Mouse (Mus musculus) CH12.LX (cell line): ENCODE data around the gene Phc3. TPM values are rescaled to one million over a fixed set of nuclear protein-coding genes. Genes with fewer than 3 reads are reported as not detected.

ENCODE experiments used
- DNase-seq: peaks from one replicate; pipeline ENCODE4 v3.0.0-alpha.2; 2013; ENCODE audit errors: extremely low read depth
- H3K27ac ChIP-seq: 2 replicates; pipeline ENCODE4 v1.5.1; 2012; ENCODE audit warnings: low read depth, mild to moderate bottlenecking, control low read depth, moderate library complexity; ENCODE audit not compliant: insufficient read depth
- H3K27me3 ChIP-seq: replicated peaks from 2 replicates; pipeline ENCODE3; 2012; ENCODE audit warnings: inconsistent platforms
- H3K36me3 ChIP-seq, 2 experiments: replicated peaks in 1 of 2; 2 replicates each; pipeline versions ENCODE3 to v1.6.1; 2012; ENCODE audit warnings: inconsistent platforms in 1 of 2, low read length in 1 of 2, mild to moderate bottlenecking in 1 of 2, mixed read lengths in 1 of 2, moderate library complexity in 1 of 2; ENCODE audit not compliant: control insufficient read depth in 1 of 2, insufficient read depth in 1 of 2
- H3K4me1 ChIP-seq, 2 experiments: 2 replicates each; pipeline ENCODE4 v1.6.1; 2012; ENCODE audit warnings: inconsistent platforms in 1 of 2, moderate library complexity in 1 of 2; ENCODE audit not compliant: insufficient read depth in 2 of 2, control insufficient read depth in 1 of 2
- H3K4me2 ChIP-seq: 2 replicates; pipeline ENCODE4 v1.6.1; 2012; ENCODE audit warnings: low read depth, mild to moderate bottlenecking, control low read depth; ENCODE audit not compliant: poor library complexity, insufficient read depth, severe bottlenecking
- H3K4me3 ChIP-seq, 3 experiments: fragments of 150-350 bp in 1 of 3; sonication (generic) in 1 of 3; replicated peaks in 1 of 3; 2 replicates each; pipeline versions ENCODE3 to v1.5.1; 2011 to 2012; ENCODE audit warnings: low read depth in 2 of 3, low read length in 2 of 3, mild to moderate bottlenecking in 2 of 3, moderate library complexity in 2 of 3, control low read depth in 1 of 3, improper control_type of control experiment in 1 of 3, inconsistent platforms in 1 of 3, mixed read lengths in 1 of 3; ENCODE audit not compliant: poor library complexity in 1 of 3
- H3K79me2 ChIP-seq: replicated peaks from 2 replicates; pipeline ENCODE4 v1.6.1; 2012; ENCODE audit warnings: mild to moderate bottlenecking, moderate library complexity; ENCODE audit not compliant: control insufficient read depth, poor library complexity, insufficient read depth, severe bottlenecking; ENCODE audit errors: extremely low read depth
- H3K9ac ChIP-seq: 2 replicates; pipeline ENCODE4 v1.6.1; 2012; ENCODE audit warnings: low read depth, mild to moderate bottlenecking, control low read depth, moderate library complexity; ENCODE audit not compliant: insufficient read depth
- H3K9me3 ChIP-seq: replicated peaks from 2 replicates; pipeline ENCODE3; 2012; ENCODE audit warnings: low read length, inconsistent platforms, mixed read lengths
- E2F4 ChIP-seq: IDR thresholded peaks from 2 replicates; pipeline ENCODE4 v1.6.1; 2011; ENCODE audit warnings: low read depth, low read length, improper control_type of control experiment; ENCODE audit not compliant: insufficient replicate concordance
- ELF1 ChIP-seq: IDR thresholded peaks from 2 replicates; pipeline ENCODE4 v1.6.1; 2014; ENCODE audit warnings: low read depth, mild to moderate bottlenecking, inconsistent platforms, low read length, improper control_type of control experiment
- EP300 ChIP-seq: IDR thresholded peaks from 2 replicates; pipeline ENCODE4 v1.6.1; 2011; ENCODE audit warnings: low read length, improper control_type of control experiment
- JUN ChIP-seq: IDR thresholded peaks from 2 replicates; pipeline ENCODE4 v1.6.1; 2011; ENCODE audit warnings: low read depth, mild to moderate bottlenecking, low read length, improper control_type of control experiment, moderate library complexity; ENCODE audit not compliant: insufficient read depth
- KAT2A ChIP-seq: IDR thresholded peaks from 2 replicates; pipeline ENCODE4 v1.6.1; 2012; ENCODE audit warnings: low read length, improper control_type of control experiment, inconsistent platforms; ENCODE audit not compliant: insufficient replicate concordance
- MAFK ChIP-seq: IDR thresholded peaks from 2 replicates; pipeline ENCODE4 v1.6.1; 2011; ENCODE audit warnings: low read length, improper control_type of control experiment; ENCODE audit not compliant: insufficient replicate concordance
- MEF2A ChIP-seq: IDR thresholded peaks from 2 replicates; pipeline ENCODE4 v1.6.1; 2014; ENCODE audit warnings: low read depth, mild to moderate bottlenecking, inconsistent platforms, low read length, improper control_type of control experiment, borderline replicate concordance
- MYC ChIP-seq: IDR thresholded peaks from 2 replicates; pipeline ENCODE4 v1.6.1; 2011; ENCODE audit warnings: low read depth, mild to moderate bottlenecking, improper control_type of control experiment, low read length
- NRF1 ChIP-seq: IDR thresholded peaks from 2 replicates; pipeline ENCODE4 v1.6.1; 2014; ENCODE audit warnings: low read depth, mild to moderate bottlenecking, inconsistent platforms, low read length, improper control_type of control experiment, moderate library complexity
- PAX5 ChIP-seq: IDR thresholded peaks from 2 replicates; pipeline ENCODE4 v1.6.1; 2012; ENCODE audit warnings: low read length, inconsistent platforms, mixed read lengths
- POLR2A ChIP-seq: IDR thresholded peaks from 2 replicates; pipeline ENCODE4 v1.6.1; 2011; ENCODE audit warnings: low read depth, mild to moderate bottlenecking, improper control_type of control experiment, low read length
- RCOR1 ChIP-seq: conservative IDR thresholded peaks from 2 replicates; pipeline ENCODE4 v1.6.1; 2012; ENCODE audit warnings: low read depth, mild to moderate bottlenecking, inconsistent platforms, low read length, improper control_type of control experiment
- SIN3A ChIP-seq: IDR thresholded peaks from 2 replicates; pipeline ENCODE4 v1.6.1; 2012; ENCODE audit warnings: low read length, improper control_type of control experiment, inconsistent platforms
- TCF12 ChIP-seq: IDR thresholded peaks from 2 replicates; pipeline ENCODE4 v1.6.1; 2014; ENCODE audit warnings: low read depth, mild to moderate bottlenecking, inconsistent platforms, low read length, improper control_type of control experiment
- UBTF ChIP-seq: IDR thresholded peaks from 2 replicates; pipeline ENCODE4 v1.6.1; 2012; ENCODE audit warnings: low read depth, mild to moderate bottlenecking, inconsistent platforms, low read length, improper control_type of control experiment, moderate library complexity
- ZC3H11A ChIP-seq: IDR thresholded peaks from 2 replicates; pipeline ENCODE4 v1.6.1; 2012; ENCODE audit warnings: low read depth, mild to moderate bottlenecking, inconsistent platforms, low read length, improper control_type of control experiment
- ZNF384 ChIP-seq: IDR thresholded peaks from 2 replicates; pipeline ENCODE4 v1.6.1; 2012; ENCODE audit warnings: low read depth, low read length, improper control_type of control experiment, inconsistent platforms
- dilution Hi-C: fragments of 300-500 bp; cut with MboI; formaldehyde crosslinking; loops from 2 replicates; pipeline ENCODE4 v1.14.3; 2020; ENCODE audit warnings: low sequenced_read_pairs; ENCODE audit not compliant: extremely low pct_unique_long_range_greater_than_20kb, extremely low pct_ligation_motif_present
- in situ Hi-C: fragments of 300-500 bp; cut with MboI; formaldehyde crosslinking; loops from 3 replicates; pipeline ENCODE4 v1.14.3; 2019; ENCODE audit warnings: low sequenced_read_pairs, low pct_ligation_motif_present, low pct_unique_long_range_greater_than_20kb, mixed read lengths
- polyA plus RNA-seq: library from polyadenylated mRNA; unstranded; fragments of >175 nt; gene quantifications from 2 replicates; pipeline ENCODE4 v1.2.1, GENCODE M21; 2012; ENCODE audit warnings: low read depth; ENCODE audit not compliant: insufficient read length
- total RNA-seq, 2 experiments: library from RNA; depleted of rRNA; stranded (reverse); fragments of 300-350 nt in 1 of 2; fragments of >200 nt in 1 of 2; gene quantifications; 2 replicates each; pipeline ENCODE4 v1.2.3; 2012 to 2014

The Phc3 gene
- total and polyA plus RNA-seq, 3 experiments = 8.4 to 13.5 (median 8.8) TPM

DNA sequence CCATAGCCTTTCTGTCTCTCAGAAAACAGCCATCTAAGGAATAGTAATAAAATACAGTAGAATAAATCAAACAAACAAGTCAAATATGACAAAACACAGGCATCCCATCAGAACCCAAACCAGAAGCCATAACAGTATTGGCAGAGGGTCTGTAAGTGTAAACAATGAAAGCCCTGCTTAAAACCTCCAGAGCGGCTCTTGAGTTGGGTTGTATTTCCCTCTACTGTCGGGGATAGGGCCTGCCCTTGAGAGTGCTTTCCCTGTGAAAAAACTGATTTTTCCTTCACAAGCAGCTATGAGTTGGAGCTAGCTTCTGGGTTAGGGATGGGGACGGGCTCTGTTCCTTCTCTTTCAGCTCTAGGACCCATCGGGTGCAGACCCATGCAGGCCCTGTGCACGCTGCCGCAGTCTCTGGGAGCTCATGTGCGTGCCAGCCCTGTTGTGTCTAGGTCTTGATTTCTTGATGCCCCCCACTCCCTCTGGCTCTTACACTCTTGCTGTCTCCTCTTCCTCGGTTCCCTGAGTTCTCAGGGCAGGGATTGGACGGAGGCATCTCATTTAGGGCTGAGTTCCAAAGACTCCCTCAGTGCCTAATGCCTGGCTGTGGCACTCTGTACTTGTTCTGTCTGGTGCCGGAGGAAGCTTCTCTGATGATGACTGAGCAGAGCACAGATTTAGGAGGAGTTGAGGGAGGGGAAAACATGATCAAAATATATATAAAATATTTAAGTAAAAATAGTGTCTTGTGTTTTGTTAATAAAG is 46.6 kb upstream of the Phc3 start:
- peaks cover 3% of the 10 kb centered on the region; the same call in 1 of the 2 replicates for H3K79me2 ChIP-seq
- H3K36me3 ChIP-seq = peaks cover 0 to 13% of the 10 kb centered on the region in 2 experiments
- H3K9me3 ChIP-seq = no peaks in the 10 kb centered on the region
- in situ Hi-C loops = no loop called here
- no peak overlapping the region for H3K9ac ChIP-seq
- H3K4me3 ChIP-seq = no peak overlapping the region
- H3K27ac ChIP-seq = no peak overlapping the region
- no peak for TF ChIP-seq EP300
- no peak for TF ChIP-seq POLR2A
- TF ChIP-seq PAX5 = no peak
- TF ChIP-seq, all 38 proteins: peak for 0
- dilution Hi-C loops = no loop called here
- peaks cover 0 to 3% of the 10 kb centered on the region in 2 experiments; a peak in 1 of 4 replicates for H3K4me1 ChIP-seq
- H3K4me2 ChIP-seq = no peak overlapping the region
- DNase-seq = no peak
- no peaks in the 10 kb centered on the region for H3K27me3 ChIP-seq

GRCm38 (mm10) chr3:31014374-31014773 is 45.2 kb upstream of the Phc3 start:
- TF ChIP-seq RCOR1 (no peak), TCF12 (no peak), MEF2A (no peak), SIN3A (no peak), UBTF (no peak), MYC (no peak), JUN (no peak), NRF1 (no peak), MAFK (no peak), ELF1 (no peak), ZC3H11A (no peak), ZNF384 (no peak), KAT2A (no peak), E2F4 (no peak)
- dilution Hi-C loops (no loop called here), in situ Hi-C loops (no loop called here)
- H3K9me3 ChIP-seq = no peaks in the 10 kb centered on the region
- no peak overlapping the region for H3K27ac ChIP-seq
- no peaks in the 10 kb centered on the region for H3K27me3 ChIP-seq
- no peak for DNase-seq
- no peak overlapping the region for H3K4me2 ChIP-seq
- no peak overlapping the region for H3K4me3 ChIP-seq
- H3K36me3 ChIP-seq = peaks cover 0 to 2% of the 10 kb centered on the region in 2 experiments
- H3K9ac ChIP-seq = no peak overlapping the region
- H3K4me1 ChIP-seq = peaks cover 0 to 3% of the 10 kb centered on the region in 2 experiments; a peak in 1 of 4 replicates
- H3K79me2 ChIP-seq = peaks cover 3% of the 10 kb centered on the region; the same call in 1 of the 2 replicates
